Mouse (Mus musculus) common myeloid progenitor, adult 5-6 weeks (primary cell): ENCODE measurements around the gene Spta1. TPM values are rescaled to one million over a fixed set of nuclear protein-coding genes. Genes with fewer than 3 reads are reported as not detected.

Experiments used
- ATAC-seq: replicated peaks from 2 replicates; pipeline ENCODE4 v1.8.0; 2016; ENCODE audit warnings: low read depth, mild to moderate bottlenecking, moderate TSS enrichment, inconsistent platforms; ENCODE audit not compliant: poor library complexity, severe bottlenecking
- total RNA-seq: library from RNA; stranded (forward); fragments of 200-1000, 187-1606 nt; gene quantifications from 2 replicates; pipeline ENCODE4 v1.2.3, GENCODE M21; 2017

Gene Spta1
- total RNA-seq, 1 experiment from 2014 or later, result 24.7 TPM

DNA sequence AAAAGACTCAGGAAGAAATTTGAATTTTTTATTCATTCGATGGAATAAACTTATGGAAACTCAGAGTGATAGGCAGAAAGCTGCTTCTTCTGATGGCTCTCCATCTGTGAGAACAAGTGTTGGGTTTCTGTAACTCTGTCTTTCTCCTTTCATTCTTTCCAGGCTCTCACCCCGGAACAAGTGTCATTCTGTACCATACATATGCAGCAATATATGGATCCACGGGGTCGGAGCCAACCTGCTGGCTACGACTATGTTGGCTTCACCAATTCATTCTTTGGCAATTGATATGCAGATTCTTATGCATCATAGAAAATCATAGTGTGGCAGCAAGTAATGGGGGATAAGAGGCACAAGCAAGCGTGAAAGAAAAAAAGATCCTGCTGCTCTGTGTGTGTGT is 74.6 kb downstream of the Spta1 start:
- ATAC-seq, result no peak

DNA sequence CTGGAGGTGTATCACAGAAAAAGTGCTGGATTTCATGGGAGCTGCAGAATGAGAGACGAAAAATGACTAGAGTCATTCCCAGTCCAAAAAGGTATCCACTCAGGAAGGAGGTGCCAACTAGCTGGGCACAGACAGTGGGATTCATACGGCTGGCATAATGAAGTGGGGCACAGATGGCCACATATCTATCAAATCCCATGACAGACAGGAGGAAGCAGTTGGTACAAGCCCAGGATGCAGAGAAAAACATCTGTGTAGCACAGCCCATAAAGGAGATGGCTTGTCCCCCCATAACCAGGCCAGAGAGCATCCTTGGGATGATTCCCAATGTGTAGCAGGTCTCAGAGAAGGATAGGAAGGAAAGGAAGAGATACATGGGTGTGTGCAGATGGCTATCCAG is 77.8 kb downstream of the Spta1 start:
- ATAC-seq, result no peak

DNA sequence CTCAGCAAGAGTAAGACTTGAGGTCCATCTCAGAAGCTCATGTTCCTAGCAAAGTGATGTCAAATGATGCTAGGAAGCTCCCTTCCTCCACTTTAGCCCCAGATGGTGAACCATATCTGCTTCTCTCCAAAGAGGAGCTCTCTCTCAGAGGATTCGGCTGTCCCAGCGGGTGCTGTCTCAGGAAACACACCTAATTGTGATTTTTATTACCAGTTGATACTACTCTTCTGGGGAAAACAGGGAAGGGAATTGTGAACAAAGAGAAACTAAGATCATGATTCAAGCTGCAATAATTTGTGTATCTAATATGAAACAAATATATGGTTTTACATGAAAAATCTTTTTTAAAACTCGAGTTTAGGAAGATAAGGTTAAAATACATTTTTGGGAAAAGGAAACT is 79.4 kb downstream of the Spta1 start, which contains the start of gene Olfr419:
Gene Olfr419, minus strand, starts transcription at position 101 of the 400 bp plus-strand sequence.
- ATAC-seq, result no peak

DNA sequence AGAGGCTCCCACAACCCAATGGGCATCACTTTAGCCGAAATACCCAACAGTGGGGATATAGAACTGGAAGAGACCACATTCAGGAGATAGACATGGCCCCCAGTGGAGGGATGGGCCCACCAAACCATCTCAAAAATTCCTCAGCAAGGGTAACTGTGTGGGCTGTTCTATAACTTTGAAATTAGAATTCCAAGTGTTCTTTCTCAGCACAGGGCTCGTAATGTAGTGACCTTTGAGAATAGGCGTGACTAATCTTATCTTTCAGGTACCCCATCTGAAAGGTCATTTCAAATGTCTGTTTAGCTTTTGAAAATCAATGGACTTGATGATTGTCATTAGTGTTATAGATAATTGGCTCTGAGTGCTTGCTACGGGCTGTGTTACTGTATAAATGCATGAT is 95.2 kb downstream of the Spta1 start:
- no peak for ATAC-seq

DNA sequence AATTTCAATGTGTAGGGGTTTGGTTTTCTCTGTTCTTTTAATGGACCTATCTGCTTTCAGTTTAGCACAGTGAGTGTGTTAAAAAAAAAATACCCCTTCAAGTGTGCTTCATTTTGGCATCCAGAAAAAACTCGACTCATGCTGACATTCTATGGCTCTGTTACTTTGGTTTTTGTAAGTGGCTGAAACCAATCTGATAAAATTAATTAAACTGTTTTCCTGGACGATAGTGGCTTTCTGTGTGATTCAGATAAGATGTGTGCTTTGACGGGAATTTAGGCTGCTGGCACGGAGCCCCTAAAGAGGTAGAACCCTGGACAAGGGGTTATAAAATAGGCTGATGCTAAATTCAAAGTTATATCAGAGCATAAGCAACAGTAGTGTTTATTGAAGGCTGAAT is 96.6 kb downstream of the Spta1 start:
- ATAC-seq, result peak; percentile 42; the same call in 1 of the 2 replicates

DNA sequence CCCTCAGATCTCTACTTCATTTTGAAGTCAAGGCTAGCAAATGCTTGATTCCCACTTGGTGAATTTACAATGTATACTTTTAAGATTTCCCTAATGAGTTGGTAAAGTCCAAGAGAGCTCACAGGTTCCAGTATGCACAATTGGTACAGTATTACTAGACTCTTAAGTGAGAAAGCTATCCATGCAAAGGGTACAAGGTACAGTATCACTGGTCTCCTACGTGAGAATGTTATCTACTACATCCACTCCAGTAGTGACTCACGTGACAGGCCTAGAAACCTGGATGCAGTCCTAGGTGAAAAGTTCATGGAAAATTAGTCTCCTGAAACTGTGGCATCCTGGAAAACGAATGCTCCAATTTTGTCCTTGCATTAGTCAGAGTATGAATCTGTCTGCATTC is 98.1 kb downstream of the Spta1 start:
- ATAC-seq, result no peak

Other genes with a start within 250 kb of the Spta1 start
- 122 and 152 TPM in 2 replicates for gene Mndal, start 230.3 kb upstream of the Spta1 start, total RNA-seq
- 81.0 and 93.4 TPM in 2 replicates for gene Ifi203, start 230.1 kb upstream of the Spta1 start, total RNA-seq
- not detected in 2 replicates for gene Ifi202b, start 190.0 kb upstream of the Spta1 start, total RNA-seq
- 2.3 and 3.5 TPM in 2 replicates for gene Ifi205, start 141.0 kb upstream of the Spta1 start, total RNA-seq
- gene Olfr433, start 132.1 kb upstream of the Spta1 start, total RNA-seq, result 0.05 TPM in 1 of 2 replicates, not detected in the other
- not detected in 2 replicates for gene Olfr432, start 123.6 kb upstream of the Spta1 start, total RNA-seq
- not detected in 2 replicates for gene Olfr430, start 106.2 kb upstream of the Spta1 start, total RNA-seq
- gene Olfr429, start 88.4 kb upstream of the Spta1 start, total RNA-seq, result not detected in 2 replicates
- not detected in 2 replicates for gene Olfr427, start 75.9 kb upstream of the Spta1 start, total RNA-seq
- not detected in 2 replicates for gene Olfr231, start 51.6 kb upstream of the Spta1 start, total RNA-seq
- not detected in 2 replicates for gene Olfr424, start 41.3 kb upstream of the Spta1 start, total RNA-seq
- gene Olfr420, start 17.1 kb upstream of the Spta1 start, total RNA-seq, result 0.09 TPM in 1 of 2 replicates, not detected in the other
- 1.2 TPM in 1 of 2 replicates, not detected in the other for gene Olfr419, start 79.3 kb downstream of the Spta1 start, total RNA-seq
- not detected in 2 replicates for gene Mptx1, start 157.7 kb downstream of the Spta1 start, total RNA-seq
- 5.0 and 5.4 TPM in 2 replicates for gene Olfr417, start 192.3 kb downstream of the Spta1 start, total RNA-seq
- gene Olfr248, start 218.3 kb downstream of the Spta1 start, total RNA-seq, result 3.1 and 4.5 TPM in 2 replicates